Mouse (Mus musculus) myocyte (in vitro differentiated cells): ENCODE data around the gene Asphd1. TPM values are rescaled to one million over a fixed set of nuclear protein-coding genes. Genes with fewer than 3 reads are reported as not detected.
"Not testable (repeated sequence)": the region's sequence is repeated elsewhere in the genome, so short reads cannot be mapped to it uniquely, and the experiment has no call there.

Source experiments
- H3K27me3 ChIP-seq: one replicate; pipeline ENCODE4 v1.6.1; 2011; ENCODE audit not compliant: control insufficient read depth, insufficient read depth, insufficient read length
- H3K36me3 ChIP-seq: one replicate; pipeline ENCODE4 v1.6.1; 2011; ENCODE audit not compliant: control insufficient read depth, insufficient read depth
- H3K4me2 ChIP-seq: one replicate; pipeline ENCODE4 v1.6.1; 2011; ENCODE audit warnings: low read depth, control low read depth
- H3K4me3 ChIP-seq: one replicate; pipeline ENCODE4 v1.5.1; 2011; ENCODE audit warnings: mild to moderate bottlenecking, control low read depth, moderate library complexity
- H3K79me2 ChIP-seq: one replicate; pipeline ENCODE4 v1.6.1; 2011; ENCODE audit not compliant: control insufficient read depth, insufficient read depth
- H3ac ChIP-seq: one replicate; pipeline ENCODE4 v1.6.1; 2011; ENCODE audit not compliant: control insufficient read depth, insufficient read length
- CEBPB ChIP-seq: IDR thresholded peaks from 2 replicates; pipeline ENCODE4 v1.6.1; 2011; ENCODE audit warnings: mild to moderate bottlenecking, moderate library complexity; ENCODE audit not compliant: poor library complexity, insufficient read depth, severe bottlenecking
- E2F4 ChIP-seq: IDR thresholded peaks from one replicate; pipeline ENCODE4 v1.6.1; 2011; ENCODE audit warnings: mild to moderate bottlenecking, control low read depth, moderate library complexity; ENCODE audit not compliant: insufficient read depth
- MAX ChIP-seq: IDR thresholded peaks from one replicate; pipeline ENCODE4 v1.6.1; 2011; ENCODE audit warnings: low read depth, mild to moderate bottlenecking, control low read depth
- MYOD1 ChIP-seq, 3 experiments: IDR thresholded peaks; one replicate each; pipeline ENCODE4 v1.6.1; 2011; ENCODE audit warnings: control low read depth in 2 of 3, low read depth in 2 of 3, mild to moderate bottlenecking in 2 of 3, moderate library complexity in 1 of 3; ENCODE audit not compliant: insufficient read length in 2 of 3, control insufficient read depth in 1 of 3
- MYOG ChIP-seq, 3 experiments: IDR thresholded peaks; one replicate each; pipeline ENCODE4 v1.6.1; 2011; ENCODE audit warnings: control low read depth in 2 of 3, low read depth in 2 of 3, mild to moderate bottlenecking in 2 of 3; ENCODE audit not compliant: insufficient read length in 2 of 3, control insufficient read depth in 1 of 3, insufficient read depth in 1 of 3
- POLR2A ChIP-seq: IDR thresholded peaks from one replicate; pipeline ENCODE4 v1.6.1; 2011; ENCODE audit warnings: low read depth, mild to moderate bottlenecking, control low read depth, moderate library complexity; ENCODE audit not compliant: insufficient read length
- POLR2AphosphoS2 ChIP-seq: IDR thresholded peaks from one replicate; pipeline ENCODE4 v1.6.1; 2011; ENCODE audit warnings: low read depth, control low read depth; ENCODE audit not compliant: insufficient read length
- REST ChIP-seq: IDR thresholded peaks from one replicate; pipeline ENCODE4 v1.6.1; 2011; ENCODE audit warnings: mild to moderate bottlenecking, control low read depth, moderate library complexity; ENCODE audit not compliant: insufficient read depth, insufficient read length
- SRF ChIP-seq: IDR thresholded peaks from one replicate; pipeline ENCODE4 v1.6.1; 2011; ENCODE audit warnings: low read depth; ENCODE audit not compliant: control insufficient read depth, insufficient read length
- TCF12 ChIP-seq: IDR thresholded peaks from one replicate; pipeline ENCODE4 v1.6.1; 2011; ENCODE audit warnings: mild to moderate bottlenecking, control low read depth; ENCODE audit not compliant: poor library complexity, insufficient read depth, severe bottlenecking
- TCF3 ChIP-seq: IDR thresholded peaks from one replicate; pipeline ENCODE4 v1.6.1; 2011; ENCODE audit warnings: low read depth, control low read depth; ENCODE audit not compliant: insufficient read length
- USF1 ChIP-seq: IDR thresholded peaks from one replicate; pipeline ENCODE4 v1.6.1; 2011; ENCODE audit warnings: low read depth, mild to moderate bottlenecking, control low read depth, moderate library complexity
- polyA plus RNA-seq: library from polyadenylated mRNA; unstranded; fragments of >200 nt; fragmentation: generic; extraction: Trizol; gene quantifications from one replicate; pipeline ENCODE4 v1.2.1, GENCODE M21; 2012; ENCODE audit warnings: missing spikeins

Gene Asphd1
- polyA plus RNA-seq, 1 experiment, result 0.11 TPM

DNA sequence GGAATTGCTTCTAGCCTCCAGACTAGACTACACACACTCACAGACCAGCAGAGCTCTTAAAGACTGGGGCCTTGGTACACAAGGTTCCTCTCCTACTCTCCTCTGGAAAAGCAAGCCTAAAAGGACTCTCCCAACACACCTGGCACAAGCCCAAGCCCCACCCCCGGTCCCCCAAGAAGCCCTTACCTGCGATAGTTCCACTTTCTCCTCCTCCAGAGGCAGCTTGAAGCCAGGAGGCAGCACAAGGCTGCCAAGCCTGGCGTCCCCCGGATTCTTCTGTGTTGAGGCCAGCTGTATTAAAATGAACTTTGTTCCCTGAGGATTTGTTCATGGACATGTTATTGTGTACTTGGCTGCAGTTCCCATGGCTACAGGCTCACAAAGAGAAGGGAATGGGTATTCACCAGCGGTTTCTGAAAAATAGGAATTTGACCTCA is 26.7 kb downstream of the Asphd1 start, which contains the start of gene Tmem219:
Gene Tmem219 (minus strand): TSS at position 294 of the 437 bp plus-strand sequence.
- H3ac ChIP-seq, result no peak within 1 kb of the TSS
- no peak within 1 kb of the TSS for H3K4me2 ChIP-seq
- no peaks in the 10 kb centered on the region for H3K79me2 ChIP-seq
- TF ChIP-seq MYOG (IDR thresholded peaks at IDR 0.05; ENCODE audit: control insufficient read depth in 1 of 3, insufficient read depth in 1 of 3, insufficient read length in 2 of 3, low read depth in 2 of 3) (no peak), REST (no peak), SRF (no peak), E2F4 (no peak), TCF12 (no peak), USF1 (no peak), CEBPB (no peak), TCF3 (no peak), POLR2A (no peak), MAX (no peak), MYOD1 (IDR thresholded peaks at IDR 0.05; ENCODE audit: control insufficient read depth in 1 of 3, insufficient read length in 2 of 3, low read depth in 2 of 3) (no peak), POLR2AphosphoS2 (no peak)
- no peaks in the 10 kb centered on the region for H3K36me3 ChIP-seq
- H3K27me3 ChIP-seq, result no peaks in the 10 kb centered on the region
- no peak within 1 kb of the TSS for H3K4me3 ChIP-seq

DNA sequence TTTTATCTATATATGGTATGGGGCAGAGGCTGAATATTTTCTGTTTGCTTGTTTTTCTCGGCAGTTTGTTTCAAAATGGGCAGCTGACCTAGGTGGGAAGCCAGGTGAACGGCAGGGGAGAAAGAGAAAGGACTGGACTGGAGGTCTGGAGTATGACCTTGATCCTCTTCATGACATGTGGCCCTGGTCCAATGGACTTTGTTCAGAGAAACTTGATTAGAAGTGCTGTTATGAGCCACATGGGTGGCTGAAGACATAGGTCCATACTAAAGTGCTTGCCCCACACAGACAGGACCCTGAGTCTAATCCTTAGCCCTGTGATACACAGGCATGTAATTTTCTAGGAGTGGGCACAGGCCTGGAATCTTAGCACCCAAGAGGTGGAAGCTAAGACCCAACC is 27.8 kb downstream of the Asphd1 start:
- H3ac ChIP-seq, result no peak overlapping the region
- no peaks in the 10 kb centered on the region for H3K79me2 ChIP-seq
- H3K4me3 ChIP-seq, result no peak overlapping the region
- no peak for TF ChIP-seq MYOG (IDR thresholded peaks at IDR 0.05; ENCODE audit: control insufficient read depth in 1 of 3, insufficient read depth in 1 of 3, insufficient read length in 2 of 3, low read depth in 2 of 3)
- TF ChIP-seq SRF, result no peak
- TF ChIP-seq MAX, result no peak
- TF ChIP-seq POLR2A, result no peak
- TF ChIP-seq CEBPB, result no peak
- no peak for TF ChIP-seq TCF12
- no peak for TF ChIP-seq USF1
- no peak for TF ChIP-seq E2F4
- no peak for TF ChIP-seq POLR2AphosphoS2
- no peak for TF ChIP-seq MYOD1 (IDR thresholded peaks at IDR 0.05; ENCODE audit: control insufficient read depth in 1 of 3, insufficient read length in 2 of 3, low read depth in 2 of 3)
- no peak for TF ChIP-seq REST
- TF ChIP-seq TCF3, result no peak
- H3K36me3 ChIP-seq, result no peaks in the 10 kb centered on the region
- no peaks in the 10 kb centered on the region for H3K27me3 ChIP-seq
- H3K4me2 ChIP-seq, result no peak overlapping the region

DNA sequence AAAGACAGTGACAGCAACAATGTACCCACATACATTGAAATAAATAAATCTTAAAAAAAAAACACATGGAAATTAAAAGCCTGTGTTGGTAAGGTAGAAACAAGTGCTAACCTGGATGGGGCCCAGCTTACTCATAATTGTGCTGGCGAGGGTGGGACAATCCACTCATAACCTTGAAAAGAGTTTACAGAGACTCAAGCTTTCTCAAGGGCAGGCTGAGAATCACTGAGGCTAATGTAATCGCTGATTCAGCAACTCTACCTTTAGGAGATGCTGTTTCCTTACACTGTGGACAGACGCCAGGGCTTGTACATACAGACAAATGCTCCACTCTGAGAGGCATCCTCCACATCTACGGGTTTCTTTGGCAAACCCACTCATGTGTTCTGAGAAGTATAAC is 29.4 kb downstream of the Asphd1 start:
- Histone ChIP-seq H3ac (no peak overlapping the region), H3K27me3 (peaks cover 5% of the 10 kb centered on the region), H3K36me3 (no peaks in the 10 kb centered on the region), H3K4me2 (no peak overlapping the region), H3K79me2 (no peaks in the 10 kb centered on the region), H3K4me3 (no peak overlapping the region)
- TF ChIP-seq USF1, result no peak
- no peak for TF ChIP-seq MYOG (IDR thresholded peaks at IDR 0.05; ENCODE audit: control insufficient read depth in 1 of 3, insufficient read depth in 1 of 3, insufficient read length in 2 of 3, low read depth in 2 of 3)
- TF ChIP-seq SRF, result no peak
- TF ChIP-seq E2F4, result no peak
- no peak for TF ChIP-seq CEBPB
- no peak for TF ChIP-seq TCF3
- no peak for TF ChIP-seq POLR2A
- no peak for TF ChIP-seq MYOD1 (IDR thresholded peaks at IDR 0.05; ENCODE audit: control insufficient read depth in 1 of 3, insufficient read length in 2 of 3, low read depth in 2 of 3)
- TF ChIP-seq REST, result no peak
- TF ChIP-seq MAX, result no peak
- no peak for TF ChIP-seq TCF12

DNA sequence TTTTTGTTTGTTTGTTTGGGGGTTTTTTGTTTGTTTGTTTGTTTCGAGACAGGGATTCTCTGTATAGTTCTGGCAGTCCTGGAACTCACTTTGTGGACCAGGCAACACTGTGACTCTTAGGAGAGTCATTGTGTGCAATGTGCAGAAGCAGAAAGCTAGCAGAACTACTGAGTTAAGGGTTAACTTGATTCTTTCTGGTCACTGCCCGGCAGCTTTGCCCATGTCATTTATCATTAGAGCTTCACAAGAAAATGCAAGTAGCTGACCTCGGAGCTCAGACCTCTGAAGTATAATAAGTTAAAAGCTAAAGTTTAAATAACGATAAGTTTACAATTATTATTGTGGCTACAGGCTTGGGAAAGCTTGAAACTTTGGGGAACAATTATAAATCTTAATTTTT is 31.0 kb downstream of the Asphd1 start:
- H3K36me3 ChIP-seq, H3K4me3 ChIP-seq, H3K79me2 ChIP-seq, H3K4me2 ChIP-seq, H3K27me3 ChIP-seq, H3ac ChIP-seq: not testable (repeated sequence)

DNA sequence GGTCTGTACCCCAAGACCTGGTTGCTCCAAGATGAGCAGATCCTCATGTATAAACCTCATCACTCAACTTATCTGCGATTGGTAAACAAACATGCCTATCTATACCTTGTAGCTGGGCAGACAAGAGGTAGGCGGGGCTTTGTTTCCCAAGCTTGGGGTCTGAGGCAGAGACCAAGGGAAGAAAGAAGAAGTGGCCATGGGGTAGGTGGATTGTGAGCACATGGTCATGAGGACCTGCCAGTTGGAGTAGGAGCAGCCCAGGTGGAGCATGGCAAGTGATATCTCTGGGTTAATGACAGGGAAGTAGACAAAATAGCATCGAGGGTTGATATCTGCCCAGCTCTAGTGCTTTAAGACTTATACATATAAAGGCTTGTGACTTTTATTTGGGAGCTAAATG is 34.5 kb downstream of the Asphd1 start:
- Histone ChIP-seq H3K4me2 (no peak overlapping the region), H3K4me3 (no peak overlapping the region), H3ac (no peak overlapping the region), H3K36me3 (no peaks in the 10 kb centered on the region), H3K79me2 (no peaks in the 10 kb centered on the region), H3K27me3 (peaks cover 10% of the 10 kb centered on the region)
- TF ChIP-seq POLR2AphosphoS2 (no peak), POLR2A (no peak), MYOD1 (IDR thresholded peaks at IDR 0.05; ENCODE audit: control insufficient read depth in 1 of 3, insufficient read length in 2 of 3, low read depth in 2 of 3) (no peak)
